In genomic region chr2:65990108-65990507, GRCm38 (mm10) we compare ENCODE assay signal across 18 mouse cellular contexts.
A peak's percentile ranks its signal among the peaks of the same experiment; 100 is the strongest.
DNase-seq lines count a peak whose midpoint lies in the region; ATAC-seq and TF ChIP-seq lines count a peak whose summit lies in the region.
"Had no signal": no experiment of that assay in that cellular context is flagged by ENCODE, and none has a peak within 500 bp of the region (broad histone marks: within the 10 kb centered on the region; RNA-seq: fewer than 3 reads in every experiment).

No protein-coding gene starts in this region.

- TF ChIP-seq CTCF in kidney, adult 2 months (conservative IDR thresholded peaks at IDR 0.05; ENCODE audit: insufficient read depth, insufficient read length, low read depth, low read length) = no peak; the same call in 1 of the 2 replicates

- H3K9ac ChIP-seq in kidney, embryonic 14.5 days (ENCODE audit: low read depth, low read length) = no peak overlapping the region
- H3K9ac ChIP-seq: forebrain, embryonic 13.5 days; heart, embryonic 13.5 days; kidney, embryonic 15.5 days; limb, embryonic 12.5 days had no signal

- no peak overlapping the region for H3K4me3 ChIP-seq in kidney, adult 2 months (ENCODE audit: insufficient read depth, low read depth, low read length)
- no peak overlapping the region for H3K4me3 ChIP-seq in kidney, embryonic 14.5 days (ENCODE audit: low read length)
- H3K4me3 ChIP-seq: forebrain, embryonic 13.5 days; heart, embryonic 13.5 days; hindbrain, embryonic 10.5 days; kidney, embryonic 15.5 days; limb, embryonic 12.5 days; myocyte had no signal

- no peak overlapping the region for H3K27ac ChIP-seq in kidney, adult 2 months (ENCODE audit: insufficient read depth, low read depth, low read length)
- no peak overlapping the region for H3K27ac ChIP-seq in kidney, embryonic 14.5 days (ENCODE audit: low read depth, low read length)
- H3K27ac ChIP-seq: forebrain, embryonic 13.5 days; heart, embryonic 13.5 days; hindbrain, embryonic 10.5 days; kidney, embryonic 15.5 days; limb, embryonic 12.5 days had no signal

- peak; percentile 27 for DNase-seq in kidney, adult 2 months
- DNase-seq in retina, postnatal 1 day = peak; percentile 23
- DNase-seq in retina, embryonic 14.5 days (ENCODE audit: low spot score) = no peak
- DNase-seq in ZHBTc4 (ENCODE audit: low read depth, low spot score) = peak; percentile 44
- DNase-seq in layer of hippocampus, postnatal 14 days (ENCODE audit: low spot score in 2 of 2) = no peak
- DNase-seq: adrenal gland, postnatal 36 days; cerebellum, postnatal 25 days; gastrocnemius, postnatal 25 days; layer of hippocampus, adult 9-11 months; right cerebral cortex, postnatal 25 days had no signal

- no peak overlapping the region for H3K4me2 ChIP-seq in kidney, embryonic 14.5 days (replicated peaks; ENCODE audit: low read depth, low read length)
- H3K4me2 ChIP-seq: forebrain, embryonic 13.5 days; heart, embryonic 13.5 days; kidney, embryonic 15.5 days; limb, embryonic 12.5 days had no signal

- no peak for ATAC-seq in kidney, embryonic 14.5 days (ENCODE audit: low FRiP score, low TSS enrichment)
- ATAC-seq in inflammation-experienced regulatory T-cells, adult 6 months = no peak
- ATAC-seq: forebrain, embryonic 13.5 days had no signal

- H3K4me1 ChIP-seq in kidney, adult 2 months (ENCODE audit: control insufficient read depth, insufficient read depth, low read length) = peaks cover 12% of the 10 kb centered on the region
- peaks cover 10% of the 10 kb centered on the region for H3K4me1 ChIP-seq in kidney, embryonic 14.5 days (ENCODE audit: control insufficient read depth, insufficient read depth, low read length)

- no peaks in the 10 kb centered on the region for H3K9me3 ChIP-seq in kidney, embryonic 14.5 days (ENCODE audit: control insufficient read depth, low read length)
- H3K9me3 ChIP-seq: forebrain, embryonic 13.5 days; heart, embryonic 13.5 days; hindbrain, embryonic 10.5 days; kidney, embryonic 15.5 days; limb, embryonic 12.5 days had no signal

- H3K27me3 ChIP-seq in kidney, adult 2 months (replicated peaks; ENCODE audit: control insufficient read depth, insufficient read depth, low read length) = no peaks in the 10 kb centered on the region
- no peaks in the 10 kb centered on the region for H3K27me3 ChIP-seq in kidney, embryonic 14.5 days (ENCODE audit: control insufficient read depth, insufficient read depth, low read length)
- H3K27me3 ChIP-seq: forebrain, embryonic 13.5 days; kidney, embryonic 15.5 days; limb, embryonic 12.5 days had no signal

- no peak for TF ChIP-seq POLR2A in kidney, adult 2 months (IDR thresholded peaks at IDR 0.05; ENCODE audit: low read depth, low read length)

- H3K36me3 ChIP-seq in kidney, adult 2 months (ENCODE audit: control insufficient read depth, insufficient read depth, low read length) = no peaks in the 10 kb centered on the region
- no peaks in the 10 kb centered on the region for H3K36me3 ChIP-seq in kidney, embryonic 14.5 days (ENCODE audit: control insufficient read depth, insufficient read depth, low read length)
- H3K36me3 ChIP-seq: heart, embryonic 13.5 days; hindbrain, embryonic 10.5 days; kidney, embryonic 15.5 days; limb, embryonic 12.5 days had no signal

Comparison
In these comparisons a context has a peak if more than half of its experiments do, and no peak if none do; other contexts are left out.
1. DNase-seq: peak in kidney, adult 2 months (single experiment), retina, postnatal 1 day (single experiment) and ZHBTc4 (single experiment); none in retina, embryonic 14.5 days (single experiment) and layer of hippocampus, postnatal 14 days (0 of 2).